Mouse (Mus musculus): Measurements from ENCODE around the gene Nfkb1.

- TF ChIP-seq CTCF (IDR thresholded peaks at IDR 0.05; ENCODE audit: low read depth): no peak
- no peak for TF ChIP-seq EP300 (IDR thresholded peaks at IDR 0.05; ENCODE audit: low read depth)
These were observed 3.4 kb downstream of the Nfkb1 start for GRCm38 (mm10) chr3:135687965-135688364.
